Mouse (Mus musculus) cerebral cortex, adult 2 months (tissue): ENCODE measurements around the gene Rubcn.

Experiments used
- WGBS: fragments of 180-500 bp; shearing (Covaris S2); methylation state at CpG from one replicate; pipeline ENCODE4 v1.1.7; 2018; 5-methylcytosine and 5-hydroxymethylcytosine counted together

Gene Rubcn

GRCm38 (mm10) chr16:32818036-32818435, 59.5 kb downstream of the Rubcn start:
- 79% methylated on average over 4 of the region's 4 CpGs for WGBS

GRCm38 (mm10) chr16:32815160-32815605, 62.4 kb downstream of the Rubcn start:
- 20% methylated on average over 6 of the region's 6 CpGs for WGBS

- 36% methylated on average over 14 of the region's 14 CpGs for WGBS
Measured at GRCm38 (mm10) chr16:32814539-32814938, 63.0 kb downstream of the Rubcn start.

- 78% methylated on average over 3 of the region's 3 CpGs for WGBS
Measured at GRCm38 (mm10) chr16:32813771-32814170, 63.8 kb downstream of the Rubcn start.

GRCm38 (mm10) chr16:32813362-32813761, 64.2 kb downstream of the Rubcn start:
- 54% methylated on average over 9 of the region's 9 CpGs for WGBS

GRCm38 (mm10) chr16:32812888-32813361, 64.6 kb downstream of the Rubcn start:
- WGBS: 2% methylated on average over 9 of the region's 9 CpGs

GRCm38 (mm10) chr16:32810321-32810720, 67.2 kb downstream of the Rubcn start, which contains the start of gene Smbd1:
Gene Smbd1, minus strand, starts transcription at chr16:32810477.
- 91% methylated on average over 4 of the region's 4 CpGs for WGBS

- WGBS: 86% methylated on average over 8 of the region's 8 CpGs
Measured at GRCm38 (mm10) chr16:32807408-32808185, 70.0 kb downstream of the Rubcn start.

- 66% methylated on average over 7 of the region's 7 CpGs for WGBS
Measured at GRCm38 (mm10) chr16:32805151-32805550, 72.4 kb downstream of the Rubcn start.

GRCm38 (mm10) chr16:32803901-32804300, 73.7 kb downstream of the Rubcn start:
- WGBS: 68% methylated on average over 5 of the region's 5 CpGs

GRCm38 (mm10) chr16:32803252-32803853, 74.2 kb downstream of the Rubcn start:
- WGBS: 36% methylated on average over 6 of the region's 6 CpGs

GRCm38 (mm10) chr16:32797426-32797689, 80.2 kb downstream of the Rubcn start, which contains the start of gene Muc20:
Gene Muc20, minus strand, starts transcription at chr16:32797435.
- 88% methylated on average over 3 of the region's 3 CpGs for WGBS

GRCm38 (mm10) chr16:32796676-32797425, 80.7 kb downstream of the Rubcn start:
- WGBS: 60% methylated on average over 14 of the region's 14 CpGs

- 93% methylated on average over 1 of the region's 1 CpGs for WGBS
Measured at GRCm38 (mm10) chr16:32795177-32795576, 82.4 kb downstream of the Rubcn start.

GRCm38 (mm10) chr16:32790056-32790455, 87.5 kb downstream of the Rubcn start:
- WGBS: 90% methylated on average over 5 of the region's 5 CpGs

GRCm38 (mm10) chr16:32784840-32785239, 92.7 kb downstream of the Rubcn start:
- WGBS: 57% methylated on average over 13 of the region's 13 CpGs

GRCm38 (mm10) chr16:32783324-32784062, 94.1 kb downstream of the Rubcn start:
- 47% methylated on average over 5 of the region's 5 CpGs for WGBS

GRCm38 (mm10) chr16:32778956-32779355, 98.6 kb downstream of the Rubcn start:
- 61% methylated on average over 8 of the region's 8 CpGs for WGBS

GRCm38 (mm10) chr16:32776676-32777075, 100.9 kb downstream of the Rubcn start:
- WGBS: 89% methylated on average over 10 of the region's 10 CpGs
